Mouse (Mus musculus): Measurements from ENCODE around the gene Rbak.

- TF ChIP-seq CTCF (IDR thresholded peaks at IDR 0.05; ENCODE audit: low read depth, low read length) (no peak), POLR2A (IDR thresholded peaks at IDR 0.05; ENCODE audit: extremely low read depth, insufficient read depth, low read length) (no peak)
Observed at GRCm38 (mm10) chr5:143175970-143176369, 4.6 kb downstream of the Rbak start.

Measured in liver, adult 2 months (tissue).